Mouse (Mus musculus): Measurements from ENCODE around the gene Tgif1. TPM values are rescaled to one million over a fixed set of nuclear protein-coding genes. Genes with fewer than 3 reads are reported as not detected.

Gene Tgif1
- 10 to 100 TPM; 38.4 to 58.2 TPM for polyA plus RNA-seq (2017; shearing (Covaris generic))

GRCm38 (mm10) chr17:70853436-70853905 lies at the start of gene Tgif1:
TSS of gene Tgif1 (minus strand) at chr17:70853546.
- ATAC-seq: peak; percentile 2

GRCm38 (mm10) chr17:70900660-70901059 lies 47.3 kb upstream of the Tgif1 start:
- ATAC-seq: no peak

GRCm38 (mm10) chr17:70899642-70900041 lies 46.3 kb upstream of the Tgif1 start:
- no peak for ATAC-seq

- ATAC-seq: no peak
Measured at GRCm38 (mm10) chr17:70894867-70895266, 41.5 kb upstream of the Tgif1 start.

GRCm38 (mm10) chr17:70893151-70893550 lies 39.8 kb upstream of the Tgif1 start:
- ATAC-seq: no peak

GRCm38 (mm10) chr17:70892288-70893096 lies 39.1 kb upstream of the Tgif1 start:
- ATAC-seq: no peak

- no peak for ATAC-seq
Measured at GRCm38 (mm10) chr17:70890571-70890970, 37.2 kb upstream of the Tgif1 start.

GRCm38 (mm10) chr17:70888657-70889056 lies 35.3 kb upstream of the Tgif1 start:
- ATAC-seq: no peak

- ATAC-seq: peak; percentile 74
Measured at GRCm38 (mm10) chr17:70887848-70888247, 34.5 kb upstream of the Tgif1 start.

GRCm38 (mm10) chr17:70886641-70887391 lies 33.5 kb upstream of the Tgif1 start:
- ATAC-seq: peak; percentile 70

GRCm38 (mm10) chr17:70885868-70886267 lies 32.5 kb upstream of the Tgif1 start:
- ATAC-seq: no peak

- no peak for ATAC-seq
Measured at GRCm38 (mm10) chr17:70881934-70882333, 28.6 kb upstream of the Tgif1 start.

- ATAC-seq: no peak
Measured at GRCm38 (mm10) chr17:70881194-70881593, 27.8 kb upstream of the Tgif1 start.

GRCm38 (mm10) chr17:70878237-70878636 lies 24.9 kb upstream of the Tgif1 start:
- ATAC-seq: no peak

GRCm38 (mm10) chr17:70873778-70874124 lies 20.4 kb upstream of the Tgif1 start:
- ATAC-seq: no peak

GRCm38 (mm10) chr17:70872936-70873777 lies 19.8 kb upstream of the Tgif1 start:
- ATAC-seq: peak; percentile 31

GRCm38 (mm10) chr17:70872094-70872929 lies 19.0 kb upstream of the Tgif1 start:
- ATAC-seq: no peak

GRCm38 (mm10) chr17:70871676-70872075 lies 18.3 kb upstream of the Tgif1 start:
- no peak for ATAC-seq

GRCm38 (mm10) chr17:70870581-70870980 lies 17.2 kb upstream of the Tgif1 start:
- no peak for ATAC-seq

GRCm38 (mm10) chr17:70868577-70869229 lies 15.4 kb upstream of the Tgif1 start:
- ATAC-seq: no peak

- no peak for ATAC-seq
Measured at GRCm38 (mm10) chr17:70866538-70867114, 13.3 kb upstream of the Tgif1 start.

Measured in activated CD4-positive, CD25-positive, alpha-beta regulatory T cell, adult 4 months (primary cell).